Mouse (Mus musculus) heart, embryonic 14.5 days (tissue): Measurements from ENCODE around the gene Nop2. TPM values are rescaled to one million over a fixed set of nuclear protein-coding genes. Genes with fewer than 3 reads are reported as not detected.

Experiments
- ATAC-seq: fragments of 200-750 bp; cut with Nextera tagmentation; 2 replicates; pipeline ENCODE4 v1.8.0; 2017; ENCODE audit warnings: low read depth, moderate TSS enrichment; ENCODE audit not compliant: insufficient number of reproducible peaks, insufficient read depth, low FRiP score
- H3K27ac ChIP-seq, 2 experiments: fragments of 200-500 bp in 1 of 2; fragments of 300-500 bp in 1 of 2; sonication (generic) in 1 of 2; replicated peaks in 1 of 2; 2 replicates each; pipeline ENCODE4 v1.5.1; 2012 to 2014; ENCODE audit warnings: low read depth in 2 of 2, low read length in 2 of 2, control low read depth in 1 of 2, mild to moderate bottlenecking in 1 of 2, mixed read lengths in 1 of 2; ENCODE audit not compliant: control insufficient read depth in 1 of 2, insufficient read depth in 1 of 2
- H3K27me3 ChIP-seq: fragments of 300-500 bp; sonication (generic); 2 replicates; pipeline ENCODE4 v1.6.1; 2014; ENCODE audit warnings: mild to moderate bottlenecking, low read length, control low read depth; ENCODE audit not compliant: control insufficient read depth, insufficient read depth
- H3K36me3 ChIP-seq: fragments of 300-500 bp; sonication (generic); 2 replicates; pipeline ENCODE4 v1.6.1; 2014; ENCODE audit warnings: mild to moderate bottlenecking, control low read depth, low read length, mixed read lengths; ENCODE audit not compliant: control insufficient read depth, insufficient read depth
- H3K4me1 ChIP-seq, 2 experiments: fragments of 200-500 bp in 1 of 2; fragments of 300-500 bp in 1 of 2; sonication (generic) in 1 of 2; 2 replicates each; pipeline ENCODE4 v1.6.1; 2012 to 2014; ENCODE audit warnings: low read length in 2 of 2, control low read depth in 1 of 2, mixed read lengths in 1 of 2; ENCODE audit not compliant: control insufficient read depth in 2 of 2, insufficient read depth in 2 of 2
- H3K4me2 ChIP-seq: fragments of 300-500 bp; sonication (generic); 2 replicates; pipeline ENCODE4 v1.6.1; 2014; ENCODE audit warnings: mild to moderate bottlenecking, low read length
- H3K4me3 ChIP-seq, 2 experiments: fragments of 200-500 bp in 1 of 2; fragments of 300-500 bp in 1 of 2; sonication (generic) in 1 of 2; 2 replicates each; pipeline ENCODE4 v1.5.1; 2012 to 2014; ENCODE audit warnings: low read length in 2 of 2, mild to moderate bottlenecking in 2 of 2, control low read depth in 1 of 2, low read depth in 1 of 2, moderate library complexity in 1 of 2; ENCODE audit not compliant: control insufficient read depth in 1 of 2, insufficient read depth in 1 of 2
- H3K9ac ChIP-seq: fragments of 300-500 bp; sonication (generic); 2 replicates; pipeline ENCODE4 v1.6.1; 2014; ENCODE audit warnings: mild to moderate bottlenecking, low read length
- H3K9me3 ChIP-seq: fragments of 300-500 bp; sonication (generic); 2 replicates; pipeline ENCODE4 v1.6.1; 2016; ENCODE audit warnings: low read length, control low read depth; ENCODE audit not compliant: control insufficient read depth
- whole genome bisulfite sequencing: fragments of 180-500 bp; shearing (Covaris S2); extraction: QIAGEN DNeasy Blood & Tissue Kit; methylation state at CpG from one replicate; pipeline ENCODE4 v1.1.7; 2014; 5-methylcytosine and 5-hydroxymethylcytosine counted together
- polyA plus RNA-seq: library from polyadenylated mRNA; unstranded; fragments of >200 nt; fragmentation: Nextera tagmentation; extraction: Ambion mirVana; gene quantifications from 2 replicates; pipeline ENCODE4 v1.2.1, GENCODE M21; 2014

Gene Nop2
- polyA plus RNA-seq = 35.3 and 36.6 TPM in 2 replicates

DNA sequence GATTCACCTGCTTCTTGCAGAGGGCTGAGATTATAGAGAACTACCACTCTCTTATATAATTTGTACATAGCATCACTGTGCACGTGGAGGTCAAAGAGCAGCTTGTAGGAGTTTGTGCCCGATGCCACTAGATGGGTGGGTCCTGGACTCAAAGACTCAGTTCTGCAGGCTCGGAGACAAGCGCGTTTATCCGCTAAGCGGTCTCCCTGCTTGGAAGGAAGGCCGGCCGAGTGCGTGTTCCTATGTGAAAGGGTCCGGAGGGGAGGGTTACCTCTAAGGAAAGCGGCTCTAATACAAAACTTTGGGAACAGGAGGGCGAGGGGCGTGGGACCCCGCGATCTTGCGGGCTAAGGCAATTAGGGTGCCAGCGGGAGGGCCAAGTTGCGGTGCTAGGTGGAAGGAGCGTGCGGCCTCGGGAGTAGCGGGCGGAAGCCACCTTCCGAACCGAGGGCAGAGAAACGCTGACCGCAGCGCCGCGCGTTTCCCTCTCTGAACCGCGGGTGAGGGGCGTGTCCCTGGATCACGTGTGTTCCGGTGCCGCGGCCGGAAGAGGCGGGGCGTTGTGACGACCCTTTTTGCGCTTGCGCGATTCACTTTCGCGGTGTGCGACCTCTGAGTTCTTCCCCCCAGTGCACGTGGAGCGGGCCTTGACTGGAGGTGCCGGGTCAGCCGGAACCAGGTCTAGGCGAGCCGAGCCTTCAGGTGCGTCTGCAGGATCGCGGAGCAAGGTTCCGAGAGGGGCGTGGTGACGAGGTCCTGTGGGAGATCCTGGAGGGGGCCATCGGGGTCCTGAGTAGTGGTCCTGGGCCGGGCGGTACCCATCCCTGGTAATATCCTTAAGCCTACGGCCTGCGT, at the start of gene Nop2:
Nop2 (plus strand) TSS at position 608 of the 855 bp plus-strand sequence.
- Histone ChIP-seq H3K9ac (peak within 1 kb of the TSS; percentile 88), H3K4me2 (peak within 1 kb of the TSS; percentile 85), H3K9me3 (no peaks in the 10 kb centered on the region), H3K27ac (peak within 1 kb of the TSS; percentile 81 to 86), H3K27me3 (no peaks in the 10 kb centered on the region), H3K36me3 (peaks cover 73% of the 10 kb centered on the region), H3K4me1 (peaks cover 0 to 12% of the 10 kb centered on the region in 2 experiments; a peak in 1 of 4 replicates), H3K4me3 (peak within 1 kb of the TSS; percentile 64 to 75)
- ATAC-seq = peak; percentile 95
- under 1% methylated on average over 65 of the region's 66 CpGs for WGBS

- Histone ChIP-seq H3K4me1 (peaks cover 0 to 3% of the 10 kb centered on the region in 2 experiments; a peak in 2 of 4 replicates), H3K9ac (no peak overlapping the region), H3K4me3 (no peak overlapping the region), H3K9me3 (no peaks in the 10 kb centered on the region), H3K27me3 (peaks cover 2% of the 10 kb centered on the region; the same call in 1 of the 2 replicates), H3K27ac (no peak overlapping the region), H3K4me2 (no peak overlapping the region), H3K36me3 (no peaks in the 10 kb centered on the region)
- 88% methylated on average over 7 of the region's 7 CpGs for WGBS
- ATAC-seq = no peak
These were observed 48.8 kb upstream of the Nop2 start for GRCm38 (mm10) chr6:125082801-125083386.

DNA sequence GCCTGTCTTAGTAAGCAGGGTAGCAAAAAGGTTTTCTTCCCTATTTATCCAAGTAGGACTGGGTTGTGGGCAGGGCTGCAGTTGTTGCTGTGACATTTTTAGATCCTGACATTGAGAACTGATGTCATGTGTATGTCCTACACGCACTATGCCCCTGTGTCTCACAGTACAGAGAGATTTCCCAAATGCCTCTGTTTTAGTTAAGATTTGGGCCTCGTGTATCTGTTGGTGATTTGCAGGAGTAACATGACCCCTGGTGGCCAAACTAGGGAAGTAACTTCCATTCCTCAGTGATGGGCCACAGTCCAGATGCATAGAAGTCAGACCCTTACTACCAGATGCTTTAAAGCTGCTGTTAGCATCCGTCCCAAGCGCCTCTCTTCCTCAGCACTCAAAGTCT, 47.3 kb upstream of the Nop2 start:
- peaks cover 2% of the 10 kb centered on the region; the same call in 1 of the 2 replicates for H3K27me3 ChIP-seq
- no peak for ATAC-seq
- H3K4me1 ChIP-seq = peaks cover 10 to 11% of the 10 kb centered on the region in 2 experiments
- H3K27ac ChIP-seq = no peak overlapping the region
- H3K4me3 ChIP-seq = no peak overlapping the region
- no peak overlapping the region for H3K9ac ChIP-seq
- no peaks in the 10 kb centered on the region for H3K9me3 ChIP-seq
- no peak overlapping the region for H3K4me2 ChIP-seq
- WGBS = 6% methylated on average over 4 of the region's 4 CpGs
- H3K36me3 ChIP-seq = no peaks in the 10 kb centered on the region

GRCm38 (mm10) chr6:125087937-125088336, 43.8 kb upstream of the Nop2 start:
- no peak overlapping the region for H3K4me2 ChIP-seq
- H3K36me3 ChIP-seq = no peaks in the 10 kb centered on the region
- WGBS = 78% methylated on average over 3 of the region's 3 CpGs
- no peaks in the 10 kb centered on the region for H3K9me3 ChIP-seq
- H3K27ac ChIP-seq = peak overlapping the region in 1 of 2 experiments; percentile 94; a peak in 2 of 4 replicates
- ATAC-seq = no peak
- H3K4me3 ChIP-seq = no peak overlapping the region
- peaks cover 17 to 26% of the 10 kb centered on the region in 2 experiments for H3K4me1 ChIP-seq
- H3K27me3 ChIP-seq = no peaks in the 10 kb centered on the region
- H3K9ac ChIP-seq = no peak overlapping the region

DNA sequence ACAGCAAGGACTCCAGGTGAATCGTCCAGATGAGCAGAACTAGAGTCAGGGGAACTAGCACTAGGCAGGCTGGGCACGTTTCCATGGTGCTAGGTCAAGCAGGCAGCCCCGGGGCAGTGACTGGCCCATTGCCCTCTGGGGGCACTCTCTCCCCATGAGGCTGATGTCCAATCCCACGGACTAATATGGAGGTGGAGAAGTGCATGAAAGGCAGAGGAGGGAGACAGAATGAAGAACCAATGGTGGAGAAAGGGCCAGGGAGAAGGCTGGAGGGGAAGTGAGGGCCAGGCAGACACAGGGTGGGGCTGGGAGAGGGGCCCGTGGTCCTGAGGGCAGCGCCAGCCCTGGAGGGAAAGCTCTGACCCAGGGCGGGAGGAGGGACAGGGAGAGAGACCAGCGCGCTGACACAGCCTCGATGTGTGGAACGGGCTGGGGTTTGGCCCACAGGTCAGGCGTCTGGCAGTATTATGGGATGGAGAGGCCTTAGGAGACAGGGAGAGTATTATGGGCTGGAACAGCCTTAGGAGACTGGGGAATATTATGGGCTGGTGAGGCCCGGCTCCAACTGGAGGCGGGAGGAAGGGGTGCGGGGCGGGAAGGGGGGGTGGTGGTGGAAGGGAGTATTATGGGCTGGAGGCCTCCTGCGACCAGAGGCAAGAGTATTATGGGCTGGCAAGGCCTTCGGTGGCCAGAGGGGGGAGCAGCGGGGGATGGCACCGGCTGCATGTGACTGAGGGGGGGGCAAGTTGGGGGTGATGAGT, 43.0 kb upstream of the Nop2 start:
- H3K36me3 ChIP-seq = no peaks in the 10 kb centered on the region
- peak overlapping the region; percentile 62 for H3K4me2 ChIP-seq
- H3K9ac ChIP-seq = peak overlapping the region; percentile 66
- H3K9me3 ChIP-seq = no peaks in the 10 kb centered on the region
- 4% methylated on average over 20 of the region's 20 CpGs for WGBS
- H3K4me1 ChIP-seq = peaks cover 17 to 26% of the 10 kb centered on the region in 2 experiments
- no peak overlapping the region; a peak in 1 of 4 replicates for H3K4me3 ChIP-seq
- ATAC-seq = peak; percentile 80
- peak overlapping the region; percentile 94 to 97 for H3K27ac ChIP-seq
- H3K27me3 ChIP-seq = no peaks in the 10 kb centered on the region

DNA sequence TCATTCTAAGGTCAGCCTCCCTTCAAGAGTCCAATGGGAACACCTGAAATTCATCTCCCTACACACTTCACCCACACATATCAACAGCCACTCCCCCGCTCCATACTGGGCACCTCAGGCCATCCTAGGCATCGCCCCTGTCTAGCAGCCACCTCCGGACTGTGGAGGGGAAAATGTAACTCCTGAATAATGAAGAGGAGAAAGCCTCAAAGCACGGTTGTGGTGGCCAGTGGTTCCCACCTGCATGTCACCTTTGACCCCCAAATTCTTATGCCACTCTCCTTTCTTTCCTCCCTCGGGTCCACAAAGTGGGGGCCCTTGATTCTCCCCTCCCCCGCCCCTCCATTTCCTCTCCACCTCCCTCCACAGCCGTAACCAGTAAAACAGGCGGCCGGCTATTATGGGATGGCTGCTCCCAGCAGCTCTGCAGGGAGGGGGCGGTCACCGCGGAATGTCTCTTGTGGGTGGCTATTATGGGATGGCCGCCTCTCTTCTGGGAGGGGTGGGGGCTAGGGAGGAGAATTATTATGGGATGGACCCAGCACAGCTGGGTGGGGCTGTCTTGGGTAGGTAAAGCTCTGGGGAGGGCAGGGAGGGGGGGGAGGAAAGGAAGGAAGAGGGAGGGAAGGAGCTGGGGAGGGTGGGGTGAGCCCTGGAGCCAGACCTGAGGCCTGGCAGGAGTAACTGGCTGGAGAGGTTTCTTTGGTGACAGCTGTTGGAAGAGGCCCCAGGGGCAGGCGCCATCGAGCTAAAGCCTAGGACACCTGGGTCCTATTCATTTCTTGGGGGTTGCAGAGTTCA, 42.0 kb upstream of the Nop2 start:
- H3K27me3 ChIP-seq = no peaks in the 10 kb centered on the region
- peak overlapping the region; percentile 62 for H3K4me2 ChIP-seq
- peak; percentile 72 for ATAC-seq
- no peaks in the 10 kb centered on the region for H3K36me3 ChIP-seq
- H3K4me3 ChIP-seq = peak overlapping the region; percentile 16 to 29
- no peaks in the 10 kb centered on the region for H3K9me3 ChIP-seq
- H3K4me1 ChIP-seq = peaks cover 17 to 26% of the 10 kb centered on the region in 2 experiments
- H3K9ac ChIP-seq = peak overlapping the region; percentile 66
- peak overlapping the region; percentile 94 to 97 for H3K27ac ChIP-seq
- WGBS = 4% methylated on average over 15 of the region's 15 CpGs
